Mouse (Mus musculus) hindbrain, embryonic 11.5 days (tissue): ENCODE data around the gene Ahdc1. TPM values are rescaled to one million over a fixed set of nuclear protein-coding genes. Genes with fewer than 3 reads are reported as not detected.

Experiments used
- ATAC-seq: fragments of 200-750 bp; cut with Nextera tagmentation; 2 replicates; pipeline ENCODE4 v1.8.0; 2017; ENCODE audit warnings: mild to moderate bottlenecking, moderate TSS enrichment, moderate library complexity; ENCODE audit not compliant: low FRiP score
- DNase-seq: peaks from one replicate; pipeline ENCODE4 v3.0.0-alpha.2; 2015; ENCODE audit warnings: low spot score
- H3K27ac ChIP-seq: fragments of 300-500 bp; sonication (generic); 2 replicates; pipeline ENCODE4 v1.5.1; 2014; ENCODE audit warnings: mild to moderate bottlenecking, low read depth, low read length
- H3K27me3 ChIP-seq: fragments of 300-500 bp; sonication (generic); 2 replicates; pipeline ENCODE4 v1.6.1; 2014; ENCODE audit warnings: mild to moderate bottlenecking, low read length, moderate library complexity, mixed read lengths; ENCODE audit not compliant: control insufficient read depth, insufficient read depth
- H3K36me3 ChIP-seq: fragments of 300-500 bp; sonication (generic); 2 replicates; pipeline ENCODE4 v1.6.1; 2014; ENCODE audit warnings: mild to moderate bottlenecking, low read length, moderate library complexity, mixed read lengths; ENCODE audit not compliant: control insufficient read depth, insufficient read depth
- H3K4me1 ChIP-seq: fragments of 300-500 bp; sonication (generic); replicated peaks from 2 replicates; pipeline ENCODE4 v1.6.1; 2014; ENCODE audit warnings: low read length, mixed read lengths; ENCODE audit not compliant: control insufficient read depth, insufficient read depth
- H3K4me2 ChIP-seq: fragments of 300-500 bp; sonication (generic); replicated peaks from 2 replicates; pipeline ENCODE4 v1.6.1; 2014; ENCODE audit warnings: mild to moderate bottlenecking, low read depth, low read length
- H3K4me3 ChIP-seq: fragments of 300-500 bp; sonication (generic); 2 replicates; pipeline ENCODE4 v1.5.1; 2014; ENCODE audit warnings: low read depth, low read length
- H3K9ac ChIP-seq: fragments of 300-500 bp; sonication (generic); 2 replicates; pipeline ENCODE4 v1.6.1; 2014; ENCODE audit warnings: low read depth, low read length
- H3K9me3 ChIP-seq: fragments of 300-500 bp; sonication (generic); 2 replicates; pipeline ENCODE4 v1.6.1; 2016; ENCODE audit warnings: low read length; ENCODE audit not compliant: control insufficient read depth
- WGBS: fragments of 180-500 bp; shearing (Covaris S2); extraction: QIAGEN DNeasy Blood & Tissue Kit; methylation state at CpG from one replicate; pipeline ENCODE4 v1.1.7; 2014; 5-methylcytosine and 5-hydroxymethylcytosine counted together
- polyA plus RNA-seq: library from polyadenylated mRNA; unstranded; fragments of >200 nt; fragmentation: Nextera tagmentation; extraction: Ambion mirVana; gene quantifications from 2 replicates; pipeline ENCODE4 v1.2.1, GENCODE M21; 2014

Gene Ahdc1
- polyA plus RNA-seq, 1 experiment from 2014 or later: 9.0 TPM

DNA sequence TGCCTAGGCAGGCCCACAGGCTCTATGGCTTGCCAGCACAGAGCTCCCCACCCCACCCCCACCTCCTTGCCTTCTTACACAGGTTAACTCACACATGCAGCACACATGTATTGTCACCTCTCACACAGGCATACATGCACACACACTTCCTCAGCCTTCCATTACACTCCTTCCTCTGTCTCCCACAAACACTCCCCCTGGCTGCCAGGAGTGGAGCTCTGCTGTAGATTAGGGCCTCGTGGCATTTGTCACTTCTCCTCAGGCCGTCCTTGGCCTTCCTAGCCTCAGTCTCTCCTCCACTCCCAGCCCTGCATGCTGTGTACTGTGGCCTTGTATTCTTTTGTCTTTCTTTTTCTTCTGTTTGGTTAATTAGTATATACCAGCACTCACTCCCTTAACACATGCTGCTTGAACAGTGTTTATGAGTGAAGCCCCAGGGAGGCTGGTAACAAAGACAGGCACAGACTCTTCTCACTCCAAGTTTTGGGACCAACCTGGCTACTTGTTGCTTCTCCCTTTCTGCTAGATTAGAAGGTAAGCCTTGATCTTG is 15.8 kb downstream of the Ahdc1 start:
- Histone ChIP-seq H3K4me1 (peaks cover 34% of the 10 kb centered on the region), H3K27ac (no peak overlapping the region), H3K27me3 (no peaks in the 10 kb centered on the region), H3K4me3 (no peak overlapping the region), H3K36me3 (no peaks in the 10 kb centered on the region), H3K4me2 (no peak overlapping the region), H3K9me3 (no peaks in the 10 kb centered on the region), H3K9ac (no peak overlapping the region)
- DNase-seq: no peak
- 30% methylated on average over 2 of the region's 2 CpGs for WGBS
- ATAC-seq: no peak

- DNase-seq (no peak), ATAC-seq (no peak)
- Histone ChIP-seq H3K4me2 (no peak overlapping the region), H3K9ac (no peak overlapping the region), H3K36me3 (no peaks in the 10 kb centered on the region), H3K4me1 (peaks cover 26% of the 10 kb centered on the region), H3K4me3 (no peak overlapping the region), H3K9me3 (no peaks in the 10 kb centered on the region), H3K27ac (no peak overlapping the region), H3K27me3 (no peaks in the 10 kb centered on the region)
- 70% methylated on average over 10 of the region's 10 CpGs for WGBS
Observed at GRCm38 (mm10) chr4:133027721-133028120, 16.7 kb downstream of the Ahdc1 start.

GRCm38 (mm10) chr4:133028193-133028592 is 17.1 kb downstream of the Ahdc1 start:
- no peak overlapping the region for H3K4me3 ChIP-seq
- no peak overlapping the region for H3K9ac ChIP-seq
- H3K27me3 ChIP-seq: no peaks in the 10 kb centered on the region
- WGBS: 86% methylated on average over 6 of the region's 6 CpGs
- no peak overlapping the region for H3K27ac ChIP-seq
- ATAC-seq (no peak), DNase-seq (no peak)
- H3K36me3 ChIP-seq: no peaks in the 10 kb centered on the region
- H3K9me3 ChIP-seq: no peaks in the 10 kb centered on the region
- peaks cover 21% of the 10 kb centered on the region for H3K4me1 ChIP-seq
- no peak overlapping the region for H3K4me2 ChIP-seq

DNA sequence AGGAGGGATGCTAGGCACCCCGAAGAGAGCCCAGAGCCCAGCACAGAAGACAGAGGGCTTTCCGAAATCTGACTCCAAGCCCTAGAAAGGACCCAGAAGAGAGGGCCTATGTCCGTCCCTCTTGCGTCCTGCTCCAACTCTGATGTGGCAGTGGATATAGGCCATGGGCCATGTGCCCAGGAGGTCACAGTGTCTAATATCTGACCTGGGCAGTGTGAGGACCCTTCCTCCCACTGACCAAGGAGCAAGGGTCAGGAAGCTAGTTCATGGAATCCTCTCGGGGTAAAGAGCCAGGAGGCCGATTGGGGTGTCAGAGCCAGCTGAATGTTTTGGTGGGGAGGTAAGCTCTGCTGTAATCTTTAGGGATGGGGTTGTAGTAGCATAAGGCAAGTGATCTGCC is 17.8 kb downstream of the Ahdc1 start:
- H3K27me3 ChIP-seq: no peaks in the 10 kb centered on the region
- no peaks in the 10 kb centered on the region for H3K36me3 ChIP-seq
- H3K4me3 ChIP-seq: no peak overlapping the region
- no peak overlapping the region for H3K4me2 ChIP-seq
- ATAC-seq (no peak), DNase-seq (no peak)
- no peaks in the 10 kb centered on the region for H3K9me3 ChIP-seq
- WGBS: 79% methylated on average over 6 of the region's 6 CpGs
- no peak overlapping the region for H3K9ac ChIP-seq
- H3K4me1 ChIP-seq: peaks cover 18% of the 10 kb centered on the region
- no peak overlapping the region for H3K27ac ChIP-seq

- Histone ChIP-seq H3K36me3 (no peaks in the 10 kb centered on the region), H3K4me2 (no peak overlapping the region), H3K9ac (no peak overlapping the region), H3K4me3 (no peak overlapping the region), H3K4me1 (peaks cover 2% of the 10 kb centered on the region), H3K27ac (no peak overlapping the region), H3K27me3 (peaks cover 9% of the 10 kb centered on the region), H3K9me3 (no peaks in the 10 kb centered on the region)
- DNase-seq (no peak), ATAC-seq (no peak)
- WGBS: 87% methylated on average over 8 of the region's 8 CpGs
Observed at GRCm38 (mm10) chr4:133032410-133033095, 21.5 kb downstream of the Ahdc1 start.

- DNase-seq: no peak
- Histone ChIP-seq H3K9me3 (no peaks in the 10 kb centered on the region), H3K27me3 (peaks cover 17% of the 10 kb centered on the region), H3K4me3 (no peak overlapping the region), H3K9ac (no peak overlapping the region), H3K4me1 (peaks cover 13% of the 10 kb centered on the region), H3K36me3 (no peaks in the 10 kb centered on the region), H3K4me2 (no peak overlapping the region), H3K27ac (no peak overlapping the region)
- no peak for ATAC-seq
- WGBS: 79% methylated on average over 10 of the region's 10 CpGs
Observed at GRCm38 (mm10) chr4:133034478-133034877, 23.4 kb downstream of the Ahdc1 start.

DNA sequence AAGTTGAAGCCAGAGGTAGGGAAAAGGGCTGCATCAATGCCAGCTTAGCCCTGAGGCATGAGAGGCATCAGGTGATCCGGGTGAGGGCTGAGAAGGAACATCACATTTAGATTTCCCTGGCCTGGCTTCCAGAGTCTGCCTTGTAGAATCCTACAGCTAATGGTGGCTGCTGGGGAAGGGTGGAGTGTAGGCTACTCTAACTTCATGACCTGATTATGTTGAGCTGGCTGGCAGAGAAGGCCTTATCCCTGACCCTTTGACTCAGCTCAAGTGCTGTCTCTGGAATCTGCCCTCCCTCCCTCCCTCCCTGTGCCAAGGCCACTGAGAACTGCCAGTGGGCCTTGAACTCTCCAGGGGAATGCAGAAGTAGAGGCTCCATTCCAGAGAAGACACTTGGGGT is 24.4 kb downstream of the Ahdc1 start:
- H3K9me3 ChIP-seq: no peaks in the 10 kb centered on the region
- H3K27ac ChIP-seq: no peak overlapping the region
- peaks cover 22% of the 10 kb centered on the region for H3K27me3 ChIP-seq
- no peak for DNase-seq
- no peak overlapping the region for H3K4me3 ChIP-seq
- no peak overlapping the region for H3K4me2 ChIP-seq
- no peaks in the 10 kb centered on the region for H3K36me3 ChIP-seq
- 100% methylated on average over 1 of the region's 1 CpGs for WGBS
- no peak for ATAC-seq
- peaks cover 17% of the 10 kb centered on the region for H3K4me1 ChIP-seq
- no peak overlapping the region for H3K9ac ChIP-seq

GRCm38 (mm10) chr4:133035946-133036345 is 24.9 kb downstream of the Ahdc1 start:
- Histone ChIP-seq H3K9me3 (no peaks in the 10 kb centered on the region), H3K9ac (no peak overlapping the region), H3K27me3 (peaks cover 25% of the 10 kb centered on the region), H3K27ac (no peak overlapping the region), H3K4me3 (no peak overlapping the region), H3K4me1 (peaks cover 17% of the 10 kb centered on the region), H3K4me2 (no peak overlapping the region), H3K36me3 (no peaks in the 10 kb centered on the region)
- 91% methylated on average over 3 of the region's 3 CpGs for WGBS
- ATAC-seq (no peak), DNase-seq (no peak)

- H3K36me3 ChIP-seq: no peaks in the 10 kb centered on the region
- DNase-seq (no peak), ATAC-seq (no peak)
- H3K4me1 ChIP-seq: peaks cover 27% of the 10 kb centered on the region
- H3K9ac ChIP-seq: no peak overlapping the region
- H3K9me3 ChIP-seq: no peaks in the 10 kb centered on the region
- no peak overlapping the region for H3K4me3 ChIP-seq
- H3K27me3 ChIP-seq: peaks cover 25% of the 10 kb centered on the region
- H3K4me2 ChIP-seq: no peak overlapping the region
- no peak overlapping the region for H3K27ac ChIP-seq
- 36% methylated on average over 9 of the region's 9 CpGs for WGBS
Observed at GRCm38 (mm10) chr4:133037293-133037692, 26.2 kb downstream of the Ahdc1 start.
